Mouse (Mus musculus): Measurements from ENCODE around the gene Vpreb2. TPM values are rescaled to one million over a fixed set of nuclear protein-coding genes. Genes with fewer than 3 reads are reported as not detected.
"Not testable (repeated sequence)": the region's sequence is repeated elsewhere in the genome, so short reads cannot be mapped to it uniquely, and the experiment has no call there.

The Vpreb2 gene
- total RNA-seq (2021): not detected
- long read RNA-seq, experiment 1: 0 reads
- long read RNA-seq, experiment 2: 0 reads

DNA sequence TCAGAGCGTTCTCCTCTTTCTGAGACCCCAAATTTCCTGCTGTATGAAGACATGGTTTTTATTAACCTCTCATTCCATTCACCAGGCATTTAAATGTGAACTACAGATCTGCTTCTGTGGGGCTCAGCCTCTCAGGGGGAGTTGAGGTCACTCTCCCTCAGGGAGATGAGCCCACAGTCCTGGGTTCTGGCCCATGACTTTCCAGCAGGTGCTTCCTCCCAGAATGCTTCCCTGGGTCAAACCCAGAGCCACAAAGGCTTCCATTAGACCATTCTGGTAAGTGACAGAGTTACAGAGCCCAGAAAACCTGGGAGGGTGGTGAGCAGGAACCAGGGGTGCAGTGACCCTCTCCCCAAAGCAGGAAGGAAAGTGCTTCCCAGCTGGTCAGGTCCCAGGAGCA, at the start of gene Vpreb2:
Vpreb2 (plus strand) TSS at position 301 of the 400 bp plus-strand sequence.
- DNase-seq (ENCODE audit: low spot score in 2 of 2): no peak

DNA sequence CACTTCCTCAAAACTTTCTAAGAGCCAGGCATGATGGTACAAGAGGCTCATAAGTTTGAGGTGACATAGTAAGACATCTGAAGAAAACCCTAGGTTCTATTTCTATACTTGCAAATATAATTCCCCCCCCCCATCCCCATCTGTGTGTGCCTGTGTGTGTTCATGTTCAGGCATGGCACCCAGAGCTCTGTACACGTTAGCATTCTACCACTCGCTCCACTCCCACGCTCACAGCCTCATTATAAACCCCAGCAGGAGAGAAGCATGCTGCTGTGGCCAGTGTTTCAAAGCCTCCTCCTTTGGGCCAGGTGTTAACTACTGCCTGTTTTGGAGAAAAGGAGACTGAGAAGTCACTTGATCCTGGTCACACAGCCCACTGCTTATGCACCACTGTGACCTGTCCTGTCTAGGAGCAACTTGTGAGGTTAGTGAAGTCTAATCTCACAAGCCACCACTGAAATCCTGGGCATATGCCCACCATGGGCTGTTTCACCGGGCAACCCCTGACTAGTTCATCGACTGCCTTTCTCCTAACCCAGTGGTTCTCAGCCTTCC, 48.2 kb upstream of the Vpreb2 start:
- DNase-seq (ENCODE audit: low spot score in 2 of 2): no peak

DNA sequence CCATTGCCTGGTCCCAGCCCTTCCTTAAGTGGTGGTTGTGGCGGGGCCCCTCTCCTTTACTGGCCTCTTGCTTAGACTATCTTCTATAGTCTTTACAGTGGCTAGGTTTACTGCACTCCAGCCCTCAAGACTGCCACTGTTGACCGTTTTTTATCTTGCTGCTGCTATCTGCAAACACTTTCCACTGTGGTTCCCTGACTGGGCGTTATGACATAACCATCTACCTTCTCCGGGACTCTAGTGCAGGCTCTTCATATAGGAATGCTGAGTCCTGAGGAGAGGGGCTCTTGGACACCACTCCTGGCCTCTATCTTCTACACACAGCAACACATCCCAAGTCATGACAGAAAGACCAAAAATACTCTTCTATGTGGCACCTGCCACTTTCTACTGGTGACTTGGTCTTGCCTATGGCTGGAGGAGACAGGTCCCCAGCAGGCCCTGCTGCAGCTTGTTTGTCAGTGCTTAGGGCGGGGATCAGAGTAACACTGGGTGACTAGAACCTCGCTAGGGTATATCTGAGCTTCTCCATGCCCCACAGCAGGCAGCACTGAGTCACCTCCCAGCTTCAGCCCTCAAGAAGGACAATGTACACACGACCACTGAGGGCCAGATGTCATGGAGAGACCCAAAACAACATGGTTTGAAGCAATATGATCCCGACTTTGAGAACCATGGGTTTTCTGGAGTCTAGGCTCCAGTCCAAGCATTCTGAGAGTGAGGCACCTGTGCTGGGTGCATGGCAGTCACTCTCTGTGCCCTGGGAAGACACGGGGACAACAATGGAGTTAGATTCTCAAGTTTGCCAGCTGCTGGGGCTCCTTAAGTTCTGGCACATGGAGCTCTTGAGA, 46.4 kb upstream of the Vpreb2 start:
- DNase-seq (ENCODE audit: low spot score in 2 of 2): no peak

DNA sequence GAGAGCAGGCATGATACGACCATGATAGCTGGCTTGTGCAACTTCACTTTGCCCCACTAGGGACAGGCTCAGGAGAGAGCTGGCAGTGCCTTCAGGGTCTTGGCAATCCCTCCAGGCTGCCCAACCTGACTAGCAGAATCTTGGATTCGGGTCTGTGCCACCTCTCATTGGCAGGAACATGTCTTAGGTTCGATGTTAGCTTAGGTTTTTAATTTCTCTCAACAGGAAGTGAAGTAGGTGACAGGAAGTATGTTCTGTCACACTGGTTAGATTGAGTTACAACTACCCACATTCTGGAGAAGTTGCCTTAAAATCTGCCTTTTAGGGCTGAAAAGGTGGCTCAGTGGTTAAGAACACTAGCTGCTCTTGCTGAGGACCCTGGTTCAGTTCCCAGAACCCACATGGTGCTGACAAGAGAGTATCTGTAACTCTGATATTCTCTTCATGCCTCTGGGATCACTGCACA, 45.8 kb upstream of the Vpreb2 start:
- DNase-seq (ENCODE audit: low spot score in 2 of 2): no peak

DNA sequence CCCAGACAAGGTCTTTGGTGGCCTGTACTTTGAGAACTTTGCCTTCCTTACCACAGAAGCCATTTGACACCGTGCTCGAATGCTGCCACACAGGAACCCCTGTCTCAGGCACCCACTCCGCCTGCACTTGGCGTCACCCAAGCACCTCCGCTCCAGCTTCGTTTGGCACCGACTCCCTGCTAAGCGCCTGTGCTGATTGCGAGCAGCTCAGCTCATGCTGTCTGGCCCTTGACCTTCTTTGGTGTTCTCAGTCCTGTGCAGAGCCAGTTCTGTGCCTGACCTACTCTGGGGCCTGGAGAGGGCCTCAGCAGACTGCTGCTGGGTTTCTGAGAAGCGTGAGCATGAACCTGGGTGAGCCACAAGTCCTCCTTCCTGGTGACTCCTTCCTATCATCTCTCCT, 43.5 kb upstream of the Vpreb2 start:
- DNase-seq (ENCODE audit: low spot score in 2 of 2): no peak

DNA sequence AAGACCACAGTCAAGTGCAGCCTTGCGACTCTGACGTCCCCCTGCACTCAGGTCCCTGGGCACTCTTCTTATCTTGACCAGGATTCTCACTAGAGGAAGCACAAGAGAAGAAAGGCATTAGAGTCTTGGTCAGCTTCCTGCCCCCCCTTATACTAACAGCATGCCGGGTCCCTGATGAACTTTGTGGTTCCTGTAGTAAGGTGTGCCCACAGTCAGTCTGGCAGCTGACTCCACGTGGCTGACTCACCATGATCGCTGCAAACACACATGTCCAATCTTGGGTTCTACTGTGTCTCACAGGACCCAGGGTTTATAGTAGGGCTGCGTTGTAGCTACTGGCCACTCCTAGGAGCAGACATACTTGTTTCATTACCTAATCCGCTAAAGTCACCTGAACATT, 42.0 kb upstream of the Vpreb2 start:
- no peak for DNase-seq (ENCODE audit: low spot score in 2 of 2)

DNA sequence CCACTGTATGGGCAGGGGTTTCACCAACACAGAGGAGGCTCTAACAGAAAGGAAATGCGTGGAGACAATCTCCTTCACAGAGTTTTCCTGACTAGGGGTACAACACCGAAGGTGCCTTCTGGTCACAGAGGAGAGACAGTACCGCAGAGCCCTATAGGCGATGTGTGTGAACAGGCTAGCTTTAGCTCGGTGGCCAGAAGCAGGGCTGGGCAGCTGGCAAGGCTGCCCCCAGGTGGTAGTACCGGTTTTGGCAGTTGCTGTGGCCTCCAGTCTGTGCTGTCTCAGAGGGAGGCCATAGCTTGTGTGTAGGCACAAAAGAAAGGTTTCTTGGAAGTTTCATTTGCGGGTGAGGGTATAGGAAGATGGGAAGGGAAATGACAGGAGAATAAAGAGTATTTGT, 41.4 kb upstream of the Vpreb2 start:
- peak in 1 of 2 experiments; percentile 30 for DNase-seq (ENCODE audit: low spot score in 2 of 2)

DNA sequence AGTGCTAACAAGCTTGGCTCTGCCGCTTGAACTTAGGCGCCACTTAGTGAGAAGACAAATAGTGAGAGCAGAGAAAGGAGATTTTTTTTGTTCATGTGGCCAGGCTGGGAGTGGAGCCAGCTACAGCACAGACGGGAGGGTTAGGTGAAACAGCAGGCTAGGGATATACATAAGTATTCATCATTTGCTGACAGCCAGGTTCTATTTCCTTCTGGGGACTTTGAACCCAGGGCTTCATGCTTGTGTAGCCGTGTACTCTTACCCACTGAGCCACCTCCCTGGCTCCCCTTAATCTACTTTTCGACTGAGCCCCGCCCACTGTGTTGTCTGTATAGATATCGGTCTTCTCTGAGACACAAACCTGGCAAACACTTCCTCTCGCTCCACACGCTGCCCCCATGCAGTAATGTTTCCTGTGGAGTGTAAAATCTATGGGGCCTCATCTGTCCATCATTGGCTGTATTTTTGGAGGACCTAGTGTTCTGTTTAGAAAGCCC, 40.9 kb upstream of the Vpreb2 start:
- DNase-seq (ENCODE audit: low spot score in 2 of 2): no peak

DNA sequence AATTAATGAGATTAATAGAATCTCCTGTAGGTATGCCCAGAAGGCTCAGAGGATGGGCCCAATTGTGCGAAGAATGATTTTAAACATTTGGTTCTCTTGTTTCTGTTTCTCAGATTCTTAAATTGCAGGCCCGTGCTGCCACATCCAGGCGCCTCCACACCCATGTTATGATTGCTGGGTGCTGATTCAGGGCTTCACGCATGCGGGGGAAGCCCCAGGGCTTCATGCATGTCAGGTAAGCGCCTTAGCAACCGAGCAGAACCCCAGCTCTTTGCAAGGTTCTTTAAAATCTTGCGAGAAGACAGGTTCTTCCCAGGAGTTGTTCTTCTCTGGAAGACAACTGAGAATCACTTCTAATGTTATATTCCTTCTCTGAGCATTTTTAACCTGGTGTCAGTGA, 36.8 kb upstream of the Vpreb2 start:
- DNase-seq (ENCODE audit: low spot score in 2 of 2): no peak

DNA sequence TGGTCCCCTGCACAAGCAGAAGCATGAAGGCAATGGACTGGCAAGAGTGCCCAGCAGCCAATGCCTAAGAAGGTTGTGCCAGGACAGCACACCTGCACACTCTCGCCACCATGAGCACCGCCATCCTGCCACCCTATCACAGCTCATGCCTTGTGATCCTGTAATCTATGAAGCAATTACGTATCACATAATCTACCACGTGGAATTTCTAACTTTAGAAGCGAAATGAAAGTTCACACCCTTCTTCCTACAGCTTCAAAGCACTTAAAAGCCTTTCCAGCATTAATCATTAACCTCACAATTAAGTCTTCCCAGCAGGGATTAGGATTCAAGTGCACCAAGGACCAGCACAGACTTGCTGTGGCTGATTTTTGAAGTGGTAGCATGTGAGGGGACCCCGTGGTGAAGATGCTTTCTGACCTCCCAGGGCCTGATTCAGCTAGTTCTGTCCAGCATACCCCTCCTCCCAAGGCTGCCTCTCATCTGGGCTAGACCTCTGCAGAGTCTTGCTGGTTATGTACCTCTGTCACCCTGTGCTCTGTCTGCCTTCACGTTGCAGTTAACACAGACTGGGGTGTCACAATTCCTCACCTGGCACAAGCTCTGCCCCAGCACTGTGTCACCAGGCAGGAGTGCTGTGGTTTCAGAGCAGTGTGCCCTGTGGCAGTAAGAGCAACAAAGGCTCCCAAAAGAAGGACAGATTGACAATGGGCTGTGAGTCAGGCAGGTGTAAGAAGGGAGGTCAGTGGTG, 35.0 kb upstream of the Vpreb2 start:
- no peak for DNase-seq (ENCODE audit: low spot score in 2 of 2)

DNA sequence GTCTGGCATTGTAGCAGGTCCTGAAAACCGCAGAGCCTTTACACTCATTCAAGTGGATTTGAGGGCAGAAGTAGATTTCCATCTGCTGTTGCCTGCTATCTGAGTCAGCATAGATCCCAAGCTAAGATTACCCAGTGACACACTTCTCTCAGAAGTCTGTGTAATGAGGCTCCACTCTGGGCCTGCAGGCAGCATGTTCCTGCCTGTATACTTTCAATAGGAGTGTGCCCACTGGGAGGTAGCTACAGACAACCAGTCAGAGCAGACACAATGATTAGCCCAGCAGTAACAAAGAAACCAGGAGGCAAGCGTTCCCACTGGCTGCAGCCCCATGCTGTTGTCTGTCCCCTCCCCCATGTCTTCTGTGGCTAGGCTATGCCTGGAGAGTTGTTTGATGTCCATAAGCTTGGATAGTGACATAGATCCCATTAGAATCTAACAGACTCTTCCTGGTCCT, 30.8 kb upstream of the Vpreb2 start:
- no peak for DNase-seq (ENCODE audit: low spot score in 2 of 2)

DNA sequence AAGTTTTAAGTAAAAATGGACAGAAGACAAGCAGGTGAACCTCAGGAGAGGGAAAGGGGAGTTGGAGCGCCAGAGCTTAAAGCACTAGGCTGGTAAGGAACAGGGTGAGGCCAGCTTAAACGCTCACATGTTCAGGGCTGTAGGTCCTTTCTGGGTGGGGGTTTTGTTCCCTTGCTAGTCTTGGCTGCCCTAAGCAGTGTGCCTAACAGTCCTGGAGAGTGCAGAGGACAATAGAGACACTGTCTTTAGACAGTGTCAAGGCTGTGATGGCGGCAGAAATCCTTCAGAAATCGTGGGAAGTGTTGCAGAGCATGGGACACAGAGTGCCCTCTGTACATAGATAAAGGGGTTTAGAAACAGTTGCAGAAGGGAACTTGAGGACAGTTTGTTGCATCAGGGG, 30.2 kb upstream of the Vpreb2 start:
- no peak for DNase-seq (ENCODE audit: low spot score in 2 of 2)

DNA sequence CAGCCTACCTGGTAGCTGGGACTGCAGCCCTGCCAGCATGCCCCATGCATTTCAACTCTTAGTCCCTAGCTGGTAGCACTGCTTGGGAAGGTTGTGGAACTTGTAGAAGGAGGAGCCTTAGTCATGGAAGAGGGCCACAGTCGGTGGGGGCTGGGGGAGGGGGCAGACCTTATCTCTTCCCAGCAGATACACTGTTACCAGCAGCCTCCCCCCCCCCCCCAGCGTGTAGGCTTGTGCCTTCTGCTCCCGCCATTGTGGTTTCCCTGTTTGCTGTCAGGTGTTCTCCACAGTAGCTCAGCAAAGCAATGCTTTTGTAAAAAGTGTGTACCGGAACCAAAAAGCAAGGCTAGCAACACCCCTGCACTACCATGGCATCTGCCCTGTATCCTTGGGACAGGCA, 28.6 kb upstream of the Vpreb2 start:
- no peak for DNase-seq (ENCODE audit: low spot score in 2 of 2)

DNA sequence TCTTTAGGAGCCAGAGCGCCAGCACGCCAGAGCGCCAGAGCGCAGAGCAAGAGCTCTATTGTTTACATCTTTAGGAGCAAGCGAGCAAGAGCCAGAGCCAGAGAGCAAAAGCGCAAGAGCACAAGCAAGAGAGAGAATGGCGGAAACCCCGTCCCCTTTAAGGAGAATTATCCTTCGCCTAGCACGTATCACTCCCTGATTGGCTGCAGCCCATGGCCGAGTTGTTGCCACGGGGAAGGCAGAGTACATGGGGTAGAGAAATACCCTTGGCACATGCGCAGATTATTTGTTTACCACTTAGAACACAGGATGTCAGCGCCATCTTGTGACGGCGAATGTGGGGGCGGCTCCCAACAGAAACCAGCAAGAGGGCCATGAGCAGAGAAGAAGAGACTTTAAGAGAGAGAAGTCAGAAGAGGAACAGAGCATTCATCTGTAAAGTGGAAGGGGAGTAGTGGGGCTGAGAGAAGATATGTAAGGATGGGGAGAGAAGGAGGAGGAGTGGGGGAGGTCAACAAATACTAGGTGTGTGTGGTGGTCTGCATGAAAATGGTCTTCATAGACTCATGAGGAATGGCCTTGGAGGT, 24.1 kb upstream of the Vpreb2 start:
- DNase-seq (ENCODE audit: low spot score in 2 of 2): not testable (repeated sequence)

DNA sequence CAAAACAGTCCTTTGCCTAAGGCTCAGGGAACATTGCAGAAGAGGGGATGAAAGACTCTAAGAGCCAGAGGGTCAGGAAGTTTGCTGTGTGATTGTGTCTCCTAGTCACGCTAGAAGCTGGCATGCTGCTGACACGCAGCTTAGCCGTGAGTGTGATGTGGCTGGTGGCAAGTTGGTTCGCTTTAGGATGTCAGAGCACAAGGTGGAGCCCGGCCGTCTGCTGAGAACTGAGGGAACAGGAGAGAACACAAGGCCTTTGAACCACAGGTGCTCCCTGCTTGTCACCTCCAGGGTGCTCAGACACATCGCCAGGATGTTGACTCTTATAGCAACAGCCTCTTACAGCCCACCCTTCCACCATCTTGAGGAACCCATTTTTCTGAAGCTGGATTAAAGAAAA, 18.1 kb upstream of the Vpreb2 start:
- no peak for DNase-seq (ENCODE audit: low spot score in 2 of 2)

DNA sequence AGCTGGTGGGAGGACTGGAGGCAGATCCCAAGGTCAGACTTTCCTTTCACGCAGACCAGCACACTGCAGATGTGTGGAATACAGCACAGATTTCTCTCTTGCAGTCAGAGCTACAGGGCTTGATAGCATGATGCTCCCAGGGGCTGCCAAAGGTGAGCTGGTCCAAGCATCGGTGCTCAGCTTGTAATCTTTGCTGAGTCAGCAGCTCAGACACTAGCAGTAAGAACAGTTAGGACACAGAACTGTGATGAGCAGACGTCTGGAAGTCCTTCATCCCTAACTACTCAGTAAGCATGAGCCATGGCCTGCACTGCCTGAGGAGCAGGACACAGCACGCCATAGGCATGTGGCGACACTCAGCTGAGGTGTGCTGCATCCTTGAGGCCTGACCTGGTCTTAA, 8.4 kb upstream of the Vpreb2 start:
- no peak for DNase-seq (ENCODE audit: low spot score in 2 of 2)

DNA sequence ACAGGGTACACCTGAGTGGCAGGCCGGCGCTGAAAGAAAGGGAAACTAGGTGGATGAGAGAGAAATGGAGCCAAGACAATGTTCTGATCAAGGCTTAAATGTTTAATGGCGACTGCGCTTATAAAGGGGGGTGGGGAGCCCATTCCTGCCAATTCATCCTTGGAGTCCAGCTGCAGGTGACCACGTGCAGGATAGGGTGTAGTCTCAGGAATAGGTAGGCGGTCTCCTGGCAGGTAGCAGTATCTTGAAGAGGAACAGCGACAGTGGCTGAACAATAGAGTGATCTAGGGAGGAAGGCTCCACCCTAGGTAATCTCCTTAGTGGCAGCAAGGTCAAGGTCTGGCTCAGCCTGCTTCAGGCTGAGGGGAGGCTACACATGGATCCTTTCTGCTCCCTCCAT, 2.4 kb upstream of the Vpreb2 start:
- not testable (repeated sequence) for DNase-seq (ENCODE audit: low spot score in 2 of 2)

DNA sequence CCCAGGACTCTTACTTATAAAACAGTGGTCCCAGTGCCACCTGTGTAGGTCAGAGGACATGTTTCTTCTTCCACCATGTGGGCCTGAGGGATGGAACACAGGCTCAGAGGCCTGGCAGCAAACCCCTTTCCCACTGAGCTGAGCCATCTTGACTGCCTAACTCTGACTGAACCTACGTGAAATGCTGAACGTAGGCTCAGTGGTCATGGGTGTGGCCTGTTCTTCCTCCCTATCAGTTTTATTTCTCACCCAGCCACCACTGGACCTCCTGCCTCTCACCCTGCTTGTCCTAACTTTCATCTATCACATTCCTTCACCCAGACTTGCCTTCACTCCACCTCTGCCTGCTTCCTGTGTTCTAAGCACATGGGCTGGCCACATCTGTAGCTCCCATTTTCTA, 3.0 kb downstream of the Vpreb2 start:
- DNase-seq (ENCODE audit: low spot score in 2 of 2): no peak

DNA sequence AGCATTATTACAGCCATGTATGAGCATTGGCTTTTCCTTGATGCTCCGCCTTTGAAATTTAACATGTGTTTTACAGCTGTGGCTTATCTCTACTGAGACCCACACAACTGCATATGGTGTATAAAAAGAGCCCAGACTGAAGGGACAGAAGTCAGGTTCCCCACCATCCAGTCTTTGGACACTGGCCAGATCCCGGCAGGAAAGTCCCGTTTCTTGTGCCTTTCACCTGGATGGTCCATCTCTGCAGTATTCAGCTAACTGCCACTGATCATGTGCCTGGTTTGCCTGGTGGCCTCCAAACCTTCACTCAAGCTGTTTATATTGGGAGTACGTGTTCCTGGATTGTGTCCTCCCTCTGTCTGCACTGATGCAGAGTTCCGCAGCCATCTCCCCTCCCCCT, 4.0 kb downstream of the Vpreb2 start:
- no peak for DNase-seq (ENCODE audit: low spot score in 2 of 2)

DNA sequence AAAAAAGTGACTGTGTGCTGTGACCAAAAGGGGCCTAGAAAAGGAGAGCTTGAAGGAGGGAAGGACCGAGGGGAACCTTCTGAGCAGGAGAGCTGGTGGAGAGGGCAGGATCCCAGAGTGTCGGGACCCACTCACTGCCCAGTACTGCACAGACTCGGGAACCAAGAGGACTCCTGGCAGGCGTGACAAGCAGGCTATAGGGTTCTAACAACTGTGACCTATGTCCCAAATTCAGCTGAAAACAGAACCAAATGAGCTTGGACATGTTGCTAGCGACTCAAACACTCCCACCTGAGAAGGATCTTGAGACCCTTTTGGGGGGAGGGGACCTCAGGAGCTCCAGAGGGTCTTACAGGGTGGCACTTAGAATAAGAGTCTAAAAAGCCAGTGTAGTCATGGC, 4.8 kb downstream of the Vpreb2 start:
- no peak for DNase-seq (ENCODE audit: low spot score in 2 of 2)

DNA sequence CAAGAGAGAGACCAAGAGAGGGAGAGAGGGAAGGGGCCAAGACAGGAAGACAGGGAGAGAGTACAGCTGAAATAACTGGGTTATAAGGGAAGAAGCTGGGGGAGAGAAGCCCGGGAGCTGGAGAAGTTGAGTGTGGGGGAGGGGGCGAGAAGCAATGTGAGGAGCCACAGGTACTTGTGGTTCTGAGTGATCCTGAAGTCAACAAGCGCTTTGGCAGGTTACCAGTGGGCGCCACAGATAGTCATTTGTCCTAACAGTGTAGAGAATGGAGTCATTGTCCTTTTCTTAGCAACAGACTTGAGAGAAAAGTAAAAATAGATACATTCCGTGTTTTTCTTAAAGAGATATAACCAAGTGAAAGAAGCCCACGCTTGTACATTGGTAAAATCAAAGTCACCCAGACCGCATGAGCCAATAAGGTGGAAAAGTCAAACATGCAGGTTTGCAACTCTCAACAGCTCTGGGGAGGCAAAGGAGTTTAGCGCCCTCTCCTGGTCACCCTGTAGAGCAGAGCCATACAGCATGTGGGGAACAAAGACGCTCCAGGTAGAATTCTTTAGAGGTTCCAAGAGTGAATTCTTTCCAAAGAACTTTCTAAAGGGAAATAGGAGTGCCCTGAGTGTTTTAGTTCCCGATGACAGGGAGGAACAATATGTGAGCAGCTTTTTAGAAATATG, 6.4 kb downstream of the Vpreb2 start:
- peak in 1 of 2 experiments; percentile 40 for DNase-seq (ENCODE audit: low spot score in 2 of 2)
